Mouse (Mus musculus): Measurements from ENCODE around the gene Dcaf4.

The Dcaf4 gene

GRCm38 (mm10) chr12:83495961-83496282, 24.3 kb upstream of the Dcaf4 start:
- DNase-seq (ENCODE audit: low read depth, low spot score) = no peak

- no peak for DNase-seq (ENCODE audit: low read depth, low spot score)
These were observed 23.9 kb upstream of the Dcaf4 start for GRCm38 (mm10) chr12:83496336-83496735.

- no peak for DNase-seq (ENCODE audit: low read depth, low spot score)
These were observed 23.5 kb upstream of the Dcaf4 start for GRCm38 (mm10) chr12:83496736-83497135.

- no peak for DNase-seq (ENCODE audit: low read depth, low spot score)
These were observed 22.3 kb upstream of the Dcaf4 start for GRCm38 (mm10) chr12:83497959-83498358.

GRCm38 (mm10) chr12:83499256-83499655, 21.0 kb upstream of the Dcaf4 start:
- no peak for DNase-seq (ENCODE audit: low read depth, low spot score)

- DNase-seq (ENCODE audit: low read depth, low spot score) = peak; percentile 70
These were observed 18.1 kb upstream of the Dcaf4 start for GRCm38 (mm10) chr12:83502190-83502589.

- DNase-seq (ENCODE audit: low read depth, low spot score) = no peak
These were observed 13.7 kb upstream of the Dcaf4 start for GRCm38 (mm10) chr12:83506543-83506942.

GRCm38 (mm10) chr12:83510586-83510985, 9.7 kb upstream of the Dcaf4 start:
- DNase-seq (ENCODE audit: low read depth, low spot score) = no peak

- DNase-seq (ENCODE audit: low read depth, low spot score) = no peak
These were observed 7.5 kb upstream of the Dcaf4 start for GRCm38 (mm10) chr12:83512783-83513182.

GRCm38 (mm10) chr12:83513185-83513584, 7.1 kb upstream of the Dcaf4 start:
- no peak for DNase-seq (ENCODE audit: low read depth, low spot score)

GRCm38 (mm10) chr12:83514216-83514615, 6.0 kb upstream of the Dcaf4 start:
- no peak for DNase-seq (ENCODE audit: low read depth, low spot score)

GRCm38 (mm10) chr12:83517580-83517979, 2.7 kb upstream of the Dcaf4 start:
- DNase-seq (ENCODE audit: low read depth, low spot score) = no peak

GRCm38 (mm10) chr12:83521083-83521482, 817 bp downstream of the Dcaf4 start:
- DNase-seq (ENCODE audit: low read depth, low spot score) = no peak

- DNase-seq (ENCODE audit: low read depth, low spot score) = no peak
These were observed 2.8 kb downstream of the Dcaf4 start for GRCm38 (mm10) chr12:83523056-83523455.

- no peak for DNase-seq (ENCODE audit: low read depth, low spot score)
These were observed 3.6 kb downstream of the Dcaf4 start for GRCm38 (mm10) chr12:83523892-83524291.

- DNase-seq (ENCODE audit: low read depth, low spot score) = peak; percentile 84
These were observed 4.1 kb downstream of the Dcaf4 start for GRCm38 (mm10) chr12:83524329-83524728.

GRCm38 (mm10) chr12:83525822-83526544, 5.7 kb downstream of the Dcaf4 start:
- DNase-seq (ENCODE audit: low read depth, low spot score) = no peak

GRCm38 (mm10) chr12:83527816-83528215, 7.5 kb downstream of the Dcaf4 start:
- DNase-seq (ENCODE audit: low read depth, low spot score) = no peak

GRCm38 (mm10) chr12:83528665-83529064, 8.4 kb downstream of the Dcaf4 start:
- DNase-seq (ENCODE audit: low read depth, low spot score) = no peak

GRCm38 (mm10) chr12:83531992-83532391, 11.7 kb downstream of the Dcaf4 start:
- DNase-seq (ENCODE audit: low read depth, low spot score) = no peak

GRCm38 (mm10) chr12:83532966-83533365, 12.7 kb downstream of the Dcaf4 start:
- no peak for DNase-seq (ENCODE audit: low read depth, low spot score)

- no peak for DNase-seq (ENCODE audit: low read depth, low spot score)
These were observed 13.9 kb downstream of the Dcaf4 start for GRCm38 (mm10) chr12:83534190-83534589.

GRCm38 (mm10) chr12:83535428-83535827, 15.2 kb downstream of the Dcaf4 start:
- DNase-seq (ENCODE audit: low read depth, low spot score) = no peak

- DNase-seq (ENCODE audit: low read depth, low spot score) = no peak
These were observed 15.8 kb downstream of the Dcaf4 start for GRCm38 (mm10) chr12:83536039-83536438.
